Mouse (Mus musculus): ENCODE data around the gene Polr3b. TPM values are rescaled to one million over a fixed set of nuclear protein-coding genes. Genes with fewer than 3 reads are reported as not detected.
A peak's percentile ranks its signal among the peaks of the same experiment; 100 is the strongest.

The Polr3b gene
- polyA plus RNA-seq, 1 experiment from 2014 or later, result 17.2 TPM

DNA sequence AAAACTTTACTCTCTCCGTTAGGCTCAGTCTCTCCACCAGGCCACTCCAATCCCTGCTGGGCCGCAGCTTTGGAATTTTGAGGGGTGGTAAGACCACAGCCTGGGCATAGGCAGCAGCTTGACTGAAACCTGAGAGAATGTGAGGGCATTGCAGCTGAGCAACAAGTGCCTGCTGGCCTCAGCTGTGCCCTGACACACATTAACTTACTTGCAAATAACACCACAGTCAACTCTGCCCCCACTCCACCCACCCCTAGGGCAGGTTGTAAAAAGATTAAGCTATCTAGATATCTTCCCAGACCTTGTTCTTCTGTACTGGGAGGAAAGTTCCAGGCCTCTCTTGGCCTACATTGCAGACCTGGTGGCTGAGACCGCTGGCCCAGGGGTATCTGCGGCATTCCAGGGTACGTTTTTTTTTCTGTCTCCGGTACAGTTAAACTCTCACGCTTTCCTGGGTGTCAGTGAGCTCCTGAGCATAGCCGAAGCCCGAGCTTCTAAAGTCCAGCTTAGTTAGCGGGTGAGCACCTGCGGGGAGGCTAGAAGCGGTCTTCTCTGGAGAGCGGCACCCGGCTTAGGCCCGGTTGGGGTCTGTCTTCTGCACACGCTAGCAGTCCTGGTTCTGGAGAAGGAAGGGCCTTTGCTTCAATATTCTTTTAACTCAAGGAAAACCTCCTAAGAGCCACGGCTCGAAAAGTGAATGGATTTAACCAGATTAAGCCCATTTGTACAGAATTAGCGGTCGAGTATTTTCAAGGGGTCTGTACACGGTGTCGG, 135.5 kb downstream of the Polr3b start:
- H3K4me2 ChIP-seq (replicated peaks), result peak overlapping the region; percentile 79
- peak overlapping the region; percentile 10; the same call in 1 of the 2 replicates for H3K27ac ChIP-seq
- DNase-seq (ENCODE audit: low spot score) (no peak), ATAC-seq (ENCODE audit: low FRiP score) (no peak)
- no peaks in the 10 kb centered on the region for H3K9me3 ChIP-seq (ENCODE audit: control insufficient read depth, low read length)
- H3K4me1 ChIP-seq (replicated peaks; ENCODE audit: control insufficient read depth, insufficient read depth, low read length), result peaks cover 35% of the 10 kb centered on the region
- 3% methylated on average over 22 of the region's 22 CpGs for WGBS
- H3K27me3 ChIP-seq (ENCODE audit: control insufficient read depth, insufficient read depth, low read length), result peaks cover 49% of the 10 kb centered on the region
- no peaks in the 10 kb centered on the region for H3K36me3 ChIP-seq (replicated peaks; ENCODE audit: control insufficient read depth, insufficient read depth)
- H3K4me3 ChIP-seq (replicated peaks; ENCODE audit: low read length), result peak overlapping the region; percentile 42
- peak overlapping the region; percentile 65 for H3K9ac ChIP-seq

DNA sequence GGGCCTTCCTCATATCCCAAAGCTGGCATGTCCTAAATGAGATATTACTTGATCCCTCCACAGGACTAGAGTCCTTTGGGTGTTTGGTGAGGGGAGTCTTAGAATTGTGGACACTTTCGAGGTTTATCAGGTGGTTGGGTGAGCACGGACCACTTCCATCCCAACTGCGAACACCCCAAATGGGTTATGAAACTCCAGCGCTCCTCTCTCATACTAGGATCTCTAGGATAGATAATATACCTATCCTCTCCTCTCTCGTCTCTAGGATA, 136.0 kb downstream of the Polr3b start:
- Histone ChIP-seq H3K9ac (peak overlapping the region; percentile 65), H3K36me3 (replicated peaks; ENCODE audit: control insufficient read depth, insufficient read depth) (no peaks in the 10 kb centered on the region), H3K4me1 (replicated peaks; ENCODE audit: control insufficient read depth, insufficient read depth, low read length) (peaks cover 35% of the 10 kb centered on the region), H3K27ac (peak overlapping the region; percentile 73; the same call in 1 of the 2 replicates), H3K4me3 (replicated peaks; ENCODE audit: low read length) (peak overlapping the region; percentile 42), H3K4me2 (replicated peaks) (peak overlapping the region; percentile 79), H3K9me3 (ENCODE audit: control insufficient read depth, low read length) (no peaks in the 10 kb centered on the region), H3K27me3 (ENCODE audit: control insufficient read depth, insufficient read depth, low read length) (peaks cover 49% of the 10 kb centered on the region)
- DNase-seq (ENCODE audit: low spot score) (no peak), ATAC-seq (ENCODE audit: low FRiP score) (no peak)
- 3% methylated on average over 5 of the region's 5 CpGs for whole genome bisulfite sequencing

DNA sequence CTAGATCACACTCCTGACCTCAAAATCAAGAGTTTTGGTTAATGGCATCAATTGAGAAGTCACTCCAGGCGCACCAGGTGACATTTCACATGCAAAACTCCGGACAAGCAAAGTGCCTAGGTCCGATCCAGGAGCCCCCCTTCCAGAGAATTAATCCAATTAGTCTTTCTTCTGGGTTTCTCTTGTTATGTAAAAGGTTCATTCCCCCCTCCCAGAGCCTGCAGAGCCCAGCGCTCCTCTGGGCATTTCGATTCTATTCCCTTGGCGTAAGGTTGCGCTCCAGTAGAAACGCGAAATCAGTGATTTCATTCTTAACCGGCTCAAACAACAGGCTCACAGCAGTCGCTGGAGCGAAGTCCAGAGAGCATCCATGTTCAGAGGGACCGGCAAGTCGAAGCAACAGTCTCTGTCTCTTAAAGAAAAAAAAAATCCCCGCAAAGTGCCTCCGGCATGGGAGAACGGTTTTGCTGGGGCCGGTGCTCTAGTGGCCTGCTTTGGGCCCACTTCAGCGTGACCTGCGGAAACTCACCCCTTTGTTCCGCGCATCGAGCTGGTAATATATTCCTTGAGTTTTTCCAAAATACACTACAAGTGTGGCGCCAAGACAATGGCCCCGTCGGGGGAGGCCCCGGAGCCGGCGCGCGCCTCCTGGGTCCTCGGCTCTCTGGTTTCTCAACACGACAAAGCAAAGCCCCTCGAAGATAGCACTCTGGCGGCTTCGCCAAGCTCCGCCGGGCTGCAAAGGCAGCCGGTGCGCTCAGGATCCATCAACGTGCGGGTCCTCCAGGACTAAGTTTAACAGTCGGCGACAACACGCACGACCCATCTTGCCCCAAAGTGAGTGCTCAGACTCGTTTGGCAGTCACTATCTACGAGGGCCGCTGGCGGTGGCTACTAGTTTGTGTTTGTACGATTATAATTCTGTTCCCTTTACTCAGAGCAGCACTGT, 136.7 kb downstream of the Polr3b start:
- H3K27ac ChIP-seq, result peak overlapping the region; percentile 73
- peaks cover 45% of the 10 kb centered on the region for H3K27me3 ChIP-seq (ENCODE audit: control insufficient read depth, insufficient read depth, low read length)

DNA sequence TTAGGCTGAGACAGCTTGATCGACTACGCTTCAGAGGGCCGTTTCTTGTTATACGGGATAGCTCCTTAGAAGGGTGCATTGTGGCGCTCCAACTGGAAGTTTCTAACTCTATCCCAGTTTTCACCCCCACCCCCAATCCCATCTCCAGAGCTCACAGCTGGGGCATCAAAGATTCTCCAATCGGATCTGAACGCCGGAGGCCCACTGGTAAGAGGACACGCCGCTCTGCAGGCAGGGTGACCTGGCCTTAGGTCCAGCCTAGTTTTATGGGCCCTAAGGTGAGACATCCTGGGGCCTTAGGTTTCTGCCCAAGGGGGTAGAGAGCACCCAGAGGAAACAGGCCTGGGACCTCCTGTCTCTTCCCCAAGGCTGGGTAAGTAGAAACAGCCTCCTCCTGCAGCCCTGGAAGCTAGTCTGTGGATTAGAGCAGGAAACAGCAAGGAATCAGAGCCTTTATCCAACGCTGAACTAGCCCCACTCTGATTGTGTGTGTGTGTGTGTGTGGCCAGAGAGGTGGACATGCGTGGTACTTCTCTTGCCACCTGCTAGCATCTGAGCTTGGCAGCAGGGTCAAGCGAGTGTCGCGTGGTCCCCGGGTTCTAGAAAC, 137.5 kb downstream of the Polr3b start:
- no peaks in the 10 kb centered on the region for H3K9me3 ChIP-seq (ENCODE audit: control insufficient read depth, low read length)
- H3K4me1 ChIP-seq (replicated peaks; ENCODE audit: control insufficient read depth, insufficient read depth, low read length), result peaks cover 31% of the 10 kb centered on the region
- H3K9ac ChIP-seq, result peak overlapping the region; percentile 65
- no peaks in the 10 kb centered on the region for H3K36me3 ChIP-seq (replicated peaks; ENCODE audit: control insufficient read depth, insufficient read depth)
- no peak for DNase-seq (ENCODE audit: low spot score)
- H3K27ac ChIP-seq, result peak overlapping the region; percentile 73
- H3K4me2 ChIP-seq (replicated peaks), result peak overlapping the region; percentile 79
- peaks cover 45% of the 10 kb centered on the region for H3K27me3 ChIP-seq (ENCODE audit: control insufficient read depth, insufficient read depth, low read length)
- H3K4me3 ChIP-seq (replicated peaks; ENCODE audit: low read length), result peak overlapping the region; percentile 42
- 1% methylated on average over 16 of the region's 16 CpGs for WGBS
- no peak for ATAC-seq (ENCODE audit: low FRiP score)

More for the DNA sequence above, 136.7 kb downstream of the Polr3b start:
- Histone ChIP-seq H3K4me2 (replicated peaks) (peak overlapping the region; percentile 79), H3K4me1 (replicated peaks; ENCODE audit: control insufficient read depth, insufficient read depth, low read length) (peaks cover 35% of the 10 kb centered on the region), H3K36me3 (replicated peaks; ENCODE audit: control insufficient read depth, insufficient read depth) (no peaks in the 10 kb centered on the region), H3K9ac (peak overlapping the region; percentile 65), H3K4me3 (replicated peaks; ENCODE audit: low read length) (peak overlapping the region; percentile 42), H3K9me3 (ENCODE audit: control insufficient read depth, low read length) (no peaks in the 10 kb centered on the region)
- DNase-seq (ENCODE audit: low spot score) (peak; percentile 50), ATAC-seq (ENCODE audit: low FRiP score) (no peak)
- WGBS, result 1% methylated on average over 51 of the region's 51 CpGs

DNA sequence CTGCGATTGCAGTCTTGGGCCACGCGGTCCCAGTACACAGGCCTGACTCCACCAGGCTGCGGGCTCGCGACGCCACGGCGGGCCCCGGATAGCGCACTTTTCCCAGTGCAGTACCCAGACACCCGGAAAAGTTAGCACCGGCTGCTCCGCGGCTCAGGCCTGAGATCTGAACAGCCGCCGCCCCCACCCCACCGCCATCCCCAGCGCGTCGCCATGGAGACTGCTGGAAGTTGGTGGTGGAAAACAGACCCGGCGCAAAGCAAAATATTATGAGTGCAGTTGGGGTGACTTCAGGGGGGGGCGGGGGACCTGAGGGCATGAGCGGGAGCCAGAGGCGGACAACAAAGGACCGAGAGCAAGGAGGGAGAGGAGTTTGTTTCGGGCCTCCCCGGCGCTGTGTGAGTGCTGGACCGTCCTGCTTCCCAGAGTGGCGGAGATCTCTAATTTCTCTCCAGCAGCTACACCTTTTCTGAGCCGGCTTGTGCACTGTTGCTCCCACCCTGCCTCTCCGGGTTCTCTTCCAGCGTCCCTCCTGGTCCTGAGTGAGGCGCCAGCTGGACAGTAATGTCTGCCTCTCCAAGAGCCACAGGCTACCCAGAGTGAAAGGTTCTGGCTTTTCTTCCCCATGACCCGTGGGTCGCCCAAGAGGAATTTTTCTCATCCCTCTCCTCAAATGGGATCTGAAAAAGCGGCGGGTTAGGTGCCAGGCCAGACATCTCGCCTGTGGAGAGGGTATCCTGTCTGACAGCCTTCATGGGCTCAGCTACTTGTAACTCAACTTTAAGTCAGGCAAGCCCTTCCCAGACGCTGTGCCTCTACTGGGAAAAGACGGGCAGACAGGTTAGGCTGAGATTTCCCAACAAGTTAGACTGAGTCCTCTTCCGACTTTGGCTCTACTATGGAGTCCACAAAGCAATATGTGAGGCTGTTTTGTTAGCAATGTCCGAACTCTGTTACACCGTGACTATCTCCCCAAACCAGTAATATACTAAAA, 138.3 kb downstream of the Polr3b start:
- Histone ChIP-seq H3K27me3 (ENCODE audit: control insufficient read depth, insufficient read depth, low read length) (peaks cover 41% of the 10 kb centered on the region), H3K4me3 (replicated peaks; ENCODE audit: low read length) (peak overlapping the region; percentile 42), H3K36me3 (replicated peaks; ENCODE audit: control insufficient read depth, insufficient read depth) (no peaks in the 10 kb centered on the region), H3K4me1 (replicated peaks; ENCODE audit: control insufficient read depth, insufficient read depth, low read length) (peaks cover 23% of the 10 kb centered on the region), H3K4me2 (replicated peaks) (peak overlapping the region; percentile 79), H3K9ac (peak overlapping the region; percentile 65), H3K9me3 (ENCODE audit: control insufficient read depth, low read length) (no peaks in the 10 kb centered on the region), H3K27ac (peak overlapping the region; percentile 73)
- DNase-seq (ENCODE audit: low spot score) (peak; percentile 48), ATAC-seq (ENCODE audit: low FRiP score) (peak; percentile 46)
- WGBS, result 6% methylated on average over 46 of the region's 46 CpGs

DNA sequence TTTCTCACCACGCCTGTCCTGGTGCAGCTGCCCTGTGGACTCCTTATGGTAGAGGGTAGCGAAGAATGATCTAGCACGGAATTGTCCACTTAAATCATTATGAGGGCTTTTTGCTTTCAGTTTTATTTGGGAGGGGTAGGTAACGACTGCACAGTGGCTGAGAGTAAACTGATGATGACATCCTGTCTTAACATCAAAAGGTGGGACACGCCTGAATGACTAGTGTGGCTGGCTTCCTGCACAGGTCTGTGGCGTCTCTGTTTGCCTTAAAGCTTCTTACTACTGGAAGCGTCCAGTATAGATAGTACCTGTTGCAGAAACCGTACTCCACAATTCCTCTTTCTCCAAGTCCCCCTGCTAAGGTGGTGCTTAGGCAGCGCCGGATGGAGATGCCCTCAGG, 146.7 kb downstream of the Polr3b start:
- Histone ChIP-seq H3K27me3 (ENCODE audit: control insufficient read depth, insufficient read depth, low read length) (no peaks in the 10 kb centered on the region), H3K9me3 (ENCODE audit: control insufficient read depth, low read length) (no peaks in the 10 kb centered on the region), H3K27ac (no peak overlapping the region), H3K9ac (no peak overlapping the region), H3K4me3 (replicated peaks; ENCODE audit: low read length) (no peak overlapping the region), H3K4me1 (replicated peaks; ENCODE audit: control insufficient read depth, insufficient read depth, low read length) (0 out of 2 replicates have a peak, but pooled peaks cover 8% of the 10 kb centered on the region), H3K4me2 (replicated peaks) (no peak overlapping the region), H3K36me3 (replicated peaks; ENCODE audit: control insufficient read depth, insufficient read depth) (no peaks in the 10 kb centered on the region; the same call in 1 of the 2 replicates)
- DNase-seq (ENCODE audit: low spot score) (no peak), ATAC-seq (ENCODE audit: low FRiP score) (no peak)
- WGBS, result 87% methylated on average over 10 of the region's 10 CpGs

DNA sequence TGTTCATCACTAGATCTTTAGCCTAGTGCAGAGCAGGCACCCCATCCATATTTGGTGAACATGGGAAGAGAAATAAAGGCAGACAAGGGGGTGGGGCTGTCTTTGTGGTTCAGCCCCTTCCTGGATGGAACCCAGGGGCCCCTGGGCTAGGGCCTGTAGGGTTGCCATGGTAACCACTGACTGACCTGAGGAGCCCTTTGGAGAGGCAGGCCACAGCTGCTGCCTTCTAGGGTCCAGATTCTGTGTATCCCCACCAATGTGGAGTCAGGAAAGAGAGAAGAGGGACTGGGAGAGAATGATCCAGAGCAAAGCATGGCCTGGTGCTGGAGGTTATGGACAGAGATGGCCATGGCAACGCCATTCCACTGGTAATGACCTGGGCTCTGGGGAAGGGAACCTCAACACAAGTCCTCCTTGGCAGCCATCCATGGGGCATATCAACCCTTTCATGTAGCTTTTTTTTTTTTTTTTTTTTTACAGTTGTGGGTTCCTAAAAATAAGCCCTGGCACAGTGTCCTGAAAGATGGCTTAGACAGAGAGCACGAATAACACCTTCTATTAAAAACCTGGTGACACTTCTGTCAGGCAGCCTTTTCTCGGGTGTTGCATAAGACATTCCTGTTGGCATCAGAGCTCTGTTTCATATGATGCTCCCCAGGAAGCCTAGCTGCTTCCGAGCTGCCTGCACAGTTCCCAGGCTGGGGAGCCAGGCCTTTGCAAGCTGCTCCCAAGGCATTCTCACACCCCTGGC, 150.5 kb downstream of the Polr3b start:
- ATAC-seq (ENCODE audit: low FRiP score), result no peak
- Histone ChIP-seq H3K9me3 (ENCODE audit: control insufficient read depth, low read length) (no peaks in the 10 kb centered on the region), H3K4me2 (replicated peaks) (no peak overlapping the region), H3K4me1 (replicated peaks; ENCODE audit: control insufficient read depth, insufficient read depth, low read length) (0 out of 2 replicates have a peak, but pooled peaks cover 8% of the 10 kb centered on the region), H3K9ac (no peak overlapping the region), H3K27me3 (ENCODE audit: control insufficient read depth, insufficient read depth, low read length) (no peaks in the 10 kb centered on the region), H3K36me3 (replicated peaks; ENCODE audit: control insufficient read depth, insufficient read depth) (no peaks in the 10 kb centered on the region; the same call in 1 of the 2 replicates), H3K27ac (no peak overlapping the region), H3K4me3 (replicated peaks; ENCODE audit: low read length) (no peak overlapping the region)
- WGBS, result 59% methylated on average over 4 of the region's 4 CpGs
- DNase-seq (ENCODE audit: low spot score), result no peak

DNA sequence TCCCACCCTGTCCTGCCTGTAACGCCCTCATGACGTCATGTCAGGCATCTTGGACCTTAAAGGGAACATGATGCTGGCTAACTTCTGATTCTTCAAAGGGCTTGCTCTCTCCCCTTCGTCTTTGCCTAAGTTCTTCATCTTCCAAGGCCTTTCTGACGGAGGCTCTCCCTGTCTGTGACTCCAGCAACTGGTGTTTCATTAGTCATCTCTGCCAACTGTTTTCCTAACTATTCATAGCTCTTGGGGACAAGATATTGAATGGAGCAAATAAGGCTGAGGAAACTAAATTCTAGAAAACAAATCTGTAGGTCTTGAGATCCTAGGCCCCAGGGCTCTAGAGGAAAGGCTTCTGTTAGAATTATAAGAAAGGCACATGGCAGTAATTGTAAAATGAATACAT, 151.8 kb downstream of the Polr3b start:
- H3K4me3 ChIP-seq (replicated peaks; ENCODE audit: low read length), result no peak overlapping the region
- no peak for ATAC-seq (ENCODE audit: low FRiP score)
- H3K27me3 ChIP-seq (ENCODE audit: control insufficient read depth, insufficient read depth, low read length), result no peaks in the 10 kb centered on the region
- no peaks in the 10 kb centered on the region for H3K9me3 ChIP-seq (ENCODE audit: control insufficient read depth, low read length)
- WGBS, result 87% methylated on average over 4 of the region's 4 CpGs
- H3K4me1 ChIP-seq (replicated peaks; ENCODE audit: control insufficient read depth, insufficient read depth, low read length), result 0 out of 2 replicates have a peak, but pooled peaks cover 8% of the 10 kb centered on the region
- no peak overlapping the region for H3K4me2 ChIP-seq (replicated peaks)
- H3K9ac ChIP-seq, result no peak overlapping the region
- DNase-seq (ENCODE audit: low spot score), result no peak
- no peaks in the 10 kb centered on the region; the same call in 1 of the 2 replicates for H3K36me3 ChIP-seq (replicated peaks; ENCODE audit: control insufficient read depth, insufficient read depth)
- H3K27ac ChIP-seq, result no peak overlapping the region
